Mouse (Mus musculus) lung, adult 2 months (tissue): ENCODE results near the gene Rpl36-ps4.

Experiments used
- CTCF ChIP-seq: fragments of 200-500 bp; IDR thresholded peaks from 2 replicates; pipeline ENCODE4 v1.5.1; 2011; ENCODE audit warnings: mild to moderate bottlenecking, low read length, control low read depth; ENCODE audit not compliant: insufficient read depth
- POLR2A ChIP-seq: fragments of 200-500 bp; IDR thresholded peaks from 2 replicates; pipeline ENCODE4 v1.6.1; 2011; ENCODE audit warnings: low read depth, mild to moderate bottlenecking, control low read depth, low read length, borderline replicate concordance; ENCODE audit errors: extremely low read depth

- no peak for TF ChIP-seq CTCF
- TF ChIP-seq POLR2A = no peak
Observed at GRCm38 (mm10) chr17:87873456-87873855, 47.3 kb upstream of the Rpl36-ps4 start.
